Mouse (Mus musculus) intestine, embryonic 15.5 days (tissue): ENCODE results near the gene Lsm2. TPM values are rescaled to one million over a fixed set of nuclear protein-coding genes. Genes with fewer than 3 reads are reported as not detected.
"Not testable (repeated sequence)": the region's sequence is repeated elsewhere in the genome, so short reads cannot be mapped to it uniquely, and the experiment has no call there.

ENCODE experiments used
- ATAC-seq: fragments of 200-750 bp; cut with Nextera tagmentation; 2 replicates; pipeline ENCODE4 v1.8.0; 2017; ENCODE audit warnings: moderate TSS enrichment, moderate library complexity
- H3K27ac ChIP-seq: fragments of 300-500 bp; sonication (generic); 2 replicates; pipeline ENCODE4 v1.5.1; 2015; ENCODE audit warnings: mild to moderate bottlenecking, inconsistent platforms
- H3K27me3 ChIP-seq: fragments of 300-500 bp; sonication (generic); replicated peaks from 2 replicates; pipeline ENCODE4 v1.6.1; 2015; ENCODE audit warnings: inconsistent platforms
- H3K36me3 ChIP-seq: fragments of 300-500 bp; sonication (generic); 2 replicates; pipeline ENCODE4 v1.6.1; 2015; ENCODE audit warnings: inconsistent platforms
- H3K4me1 ChIP-seq: fragments of 300-500 bp; sonication (generic); replicated peaks from 2 replicates; pipeline ENCODE4 v1.6.1; 2015; ENCODE audit warnings: inconsistent platforms
- H3K4me2 ChIP-seq: fragments of 300-500 bp; sonication (generic); replicated peaks from 2 replicates; pipeline ENCODE4 v1.6.1; 2015; ENCODE audit warnings: mild to moderate bottlenecking, inconsistent platforms
- H3K4me3 ChIP-seq: fragments of 300-500 bp; sonication (generic); replicated peaks from 2 replicates; pipeline ENCODE4 v1.5.1; 2015; ENCODE audit warnings: inconsistent platforms
- H3K9ac ChIP-seq: fragments of 300-500 bp; sonication (generic); 2 replicates; pipeline ENCODE4 v1.6.1; 2015; ENCODE audit warnings: inconsistent platforms
- H3K9me3 ChIP-seq: fragments of 300-500 bp; sonication (generic); 2 replicates; pipeline ENCODE4 v1.6.1; 2016; ENCODE audit warnings: inconsistent platforms
- WGBS: fragments of 180-500 bp; shearing (Covaris S2); methylation state at CpG from one replicate; pipeline ENCODE4 v1.1.7; 2015; 5-methylcytosine and 5-hydroxymethylcytosine counted together
- polyA plus RNA-seq: library from polyadenylated mRNA; unstranded; fragments of >200 nt; fragmentation: Nextera tagmentation; extraction: Ambion mirVana; gene quantifications from 2 replicates; pipeline ENCODE4 v1.2.1, GENCODE M21; 2015

The Lsm2 gene
- polyA plus RNA-seq, 1 experiment from 2014 or later, result 187 TPM

DNA sequence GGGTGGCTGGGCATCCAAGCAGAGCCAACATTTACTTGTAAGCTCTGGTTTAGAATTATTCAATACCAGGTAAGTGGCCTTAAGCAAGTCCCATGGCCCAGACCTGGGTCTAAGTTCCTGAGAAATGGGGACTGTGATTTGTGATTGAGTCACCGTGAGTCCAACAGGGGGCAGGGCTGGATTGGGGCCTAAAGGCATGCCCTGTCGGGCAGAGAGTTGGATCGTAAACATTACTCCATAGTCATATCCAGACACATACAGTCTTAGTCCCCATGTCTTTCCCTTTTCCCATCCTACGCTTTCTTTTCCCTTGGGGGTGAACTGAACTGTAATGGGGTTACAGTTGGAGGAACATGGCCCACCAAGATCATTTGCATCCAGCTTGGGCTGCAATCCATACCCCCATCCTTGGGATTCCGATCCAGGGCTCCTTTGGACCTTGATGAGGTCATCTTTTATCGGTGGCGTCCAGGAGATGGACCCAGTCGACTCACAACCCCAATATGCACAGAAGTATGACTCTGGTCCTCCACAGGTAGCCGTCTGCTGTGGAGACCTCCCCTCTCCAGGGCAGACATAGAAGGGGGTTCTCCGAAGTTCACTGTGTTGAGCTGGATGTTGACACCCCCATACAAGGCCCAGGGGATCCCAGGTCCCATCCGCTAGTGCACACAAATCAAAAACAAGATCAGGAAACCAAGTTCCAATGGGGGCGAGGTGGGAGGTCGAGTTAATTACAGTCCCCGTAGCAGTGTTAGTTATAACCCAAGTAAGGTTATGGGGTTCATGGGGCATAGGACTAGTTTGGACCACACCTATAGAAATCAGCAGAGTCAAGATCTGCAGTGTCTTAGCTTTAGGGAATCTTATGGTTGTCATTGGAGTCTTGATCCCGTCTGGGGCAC is 17.1 kb downstream of the Lsm2 start:
- Histone ChIP-seq H3K27me3 (no peaks in the 10 kb centered on the region), H3K4me2 (peak overlapping the region; percentile 93), H3K9me3 (no peaks in the 10 kb centered on the region), H3K36me3 (0 out of 2 replicates have a peak, but pooled peaks cover 4% of the 10 kb centered on the region), H3K4me1 (peaks cover 43% of the 10 kb centered on the region), H3K9ac (peak overlapping the region; percentile 62; the same call in 1 of the 2 replicates), H3K27ac (0 out of 2 replicates have a peak overlapping the region, but pooled peaks have one; percentile 74), H3K4me3 (peak overlapping the region; percentile 42)
- 91% methylated on average over 15 of the region's 15 CpGs for WGBS
- ATAC-seq, result no peak

DNA sequence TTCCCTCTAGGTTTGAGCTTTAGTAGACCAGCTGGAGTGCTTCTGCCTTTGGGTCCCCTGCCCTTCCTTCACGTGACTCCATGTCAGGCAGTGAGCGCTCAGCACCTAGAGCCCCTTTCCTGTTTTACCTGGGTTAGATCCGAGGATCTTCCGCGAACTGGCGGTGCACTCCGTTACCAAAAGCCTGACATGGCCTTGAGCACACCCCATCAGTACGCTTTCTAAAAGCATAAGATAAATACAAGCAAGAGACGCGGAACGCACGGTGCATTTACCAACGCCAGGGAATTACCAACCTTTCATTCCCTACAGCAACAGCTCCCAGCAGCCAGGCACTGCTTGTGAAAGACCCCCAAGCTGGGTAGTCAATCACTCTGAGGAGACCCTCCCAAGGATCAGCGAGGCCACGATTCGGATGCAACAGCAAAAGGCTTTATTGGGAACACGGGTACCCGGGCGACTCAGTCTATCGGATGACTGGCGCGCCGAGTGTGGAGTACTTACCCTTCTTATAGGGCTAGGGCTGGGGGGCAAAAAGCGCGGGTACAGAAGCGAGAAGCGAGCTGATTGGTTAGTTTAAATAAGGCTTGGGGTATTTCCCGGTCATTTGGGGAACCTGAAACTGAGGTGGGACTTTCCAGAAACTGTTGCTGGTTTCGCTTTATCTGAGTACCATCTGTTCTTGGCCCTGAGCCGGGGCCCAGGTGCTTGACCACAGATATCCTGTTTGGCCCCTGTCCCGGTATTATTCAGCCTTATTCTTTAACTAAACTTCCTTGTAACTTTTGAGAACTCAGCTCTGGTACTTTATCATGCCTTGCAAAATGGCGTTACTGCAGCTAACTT is 18.4 kb downstream of the Lsm2 start:
- peak; percentile 27 for ATAC-seq
- not testable (repeated sequence) for H3K9me3 ChIP-seq, H3K27me3 ChIP-seq
- 15% methylated on average over 30 of the region's 32 CpGs for WGBS
- H3K4me3 ChIP-seq, result peak overlapping the region; percentile 80
- H3K36me3 ChIP-seq, result peaks cover 16% of the 10 kb centered on the region
- peak overlapping the region; percentile 98 for H3K27ac ChIP-seq
- peak overlapping the region; percentile 98 for H3K9ac ChIP-seq
- H3K4me2 ChIP-seq, result peak overlapping the region; percentile 93
- peaks cover 48% of the 10 kb centered on the region for H3K4me1 ChIP-seq

DNA sequence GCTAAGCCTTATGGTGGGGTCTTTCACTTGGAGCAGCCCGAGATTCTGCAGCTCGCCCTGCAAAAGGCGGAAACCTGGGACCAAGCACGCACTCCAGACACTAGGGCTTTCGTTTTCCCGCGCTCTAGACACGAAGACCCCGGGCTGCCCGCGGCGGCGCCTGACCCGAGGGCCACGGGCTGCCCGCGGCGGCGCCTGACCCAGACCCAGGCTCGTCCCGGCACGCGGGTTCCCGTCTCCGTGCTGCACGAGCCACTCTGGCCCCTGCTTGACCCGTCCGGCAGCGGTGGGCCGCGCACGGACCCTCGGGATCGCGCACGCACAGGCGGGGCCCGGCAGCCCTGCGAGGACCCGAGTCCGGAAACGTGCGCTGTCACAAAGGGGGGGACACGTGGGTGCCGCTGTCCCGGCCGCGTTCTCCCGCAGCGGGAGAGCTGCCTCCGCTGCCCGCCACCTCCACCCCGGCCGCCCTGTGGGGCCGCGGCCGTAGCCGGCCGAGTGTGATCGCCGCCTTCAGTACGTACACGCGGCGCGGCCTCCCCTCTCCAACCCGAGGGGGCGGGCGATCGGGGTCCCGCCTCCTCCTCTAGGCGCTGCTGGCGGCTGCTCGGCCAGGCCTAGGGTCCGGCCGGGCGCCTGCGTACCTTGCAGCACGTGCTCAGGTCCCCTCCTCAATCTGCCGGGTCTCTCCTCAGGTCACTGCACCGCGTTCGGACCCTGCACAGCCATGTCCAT is 19.2 kb downstream of the Lsm2 start, which contains the start of gene Vars:
TSS of gene Vars (plus strand) at position 271 of the 735 bp plus-strand sequence.
- WGBS, result under 1% methylated on average over 83 of the region's 83 CpGs
- H3K4me2 ChIP-seq, result peak within 1 kb of the TSS; percentile 93
- peak within 1 kb of the TSS; percentile 80 for H3K4me3 ChIP-seq
- no peaks in the 10 kb centered on the region for H3K9me3 ChIP-seq
- peaks cover 48% of the 10 kb centered on the region for H3K4me1 ChIP-seq
- H3K27ac ChIP-seq, result peak within 1 kb of the TSS; percentile 98
- no peaks in the 10 kb centered on the region for H3K27me3 ChIP-seq
- H3K9ac ChIP-seq, result peak within 1 kb of the TSS; percentile 98
- peak; percentile 92 for ATAC-seq
- peaks cover 24% of the 10 kb centered on the region for H3K36me3 ChIP-seq

DNA sequence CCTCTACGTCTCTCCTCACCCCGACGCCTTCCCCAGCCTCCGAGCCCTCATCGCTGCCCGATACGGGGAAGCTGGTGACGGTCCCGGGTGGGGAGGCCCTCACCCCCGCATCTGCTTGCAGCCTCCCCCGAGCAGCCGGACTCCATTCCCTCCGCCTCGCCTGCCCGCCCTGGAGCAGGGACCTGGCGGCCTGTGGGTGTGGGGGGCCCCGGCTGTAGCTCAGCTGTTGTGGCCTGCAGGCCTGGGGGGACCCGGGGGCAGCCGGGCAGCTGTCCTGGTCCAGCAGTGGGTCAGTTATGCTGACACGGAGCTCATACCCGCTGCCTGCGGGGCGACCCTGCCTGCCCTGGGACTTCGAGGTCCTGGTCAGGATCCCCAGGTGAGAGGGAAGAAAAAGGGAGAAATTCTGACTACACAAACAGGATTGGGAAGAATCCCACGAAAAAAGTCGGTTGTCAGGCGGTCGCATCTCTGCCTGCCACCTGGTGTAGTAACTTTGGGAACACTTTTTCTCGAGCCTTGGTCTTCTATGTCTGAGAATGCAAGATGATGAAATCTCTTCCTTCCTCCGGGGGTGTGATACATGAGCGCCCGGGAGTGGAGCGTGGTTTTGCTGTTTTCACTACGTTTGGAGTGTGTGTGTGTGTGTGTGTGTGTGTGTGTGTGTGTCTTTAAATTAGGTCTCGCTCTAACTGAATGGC is 19.9 kb downstream of the Lsm2 start:
- Histone ChIP-seq H3K4me2 (peak overlapping the region; percentile 93), H3K4me3 (peak overlapping the region; percentile 80), H3K27me3 (no peaks in the 10 kb centered on the region), H3K4me1 (peaks cover 45% of the 10 kb centered on the region), H3K9ac (peak overlapping the region; percentile 98), H3K9me3 (no peaks in the 10 kb centered on the region), H3K36me3 (peaks cover 27% of the 10 kb centered on the region), H3K27ac (peak overlapping the region; percentile 98)
- peak; percentile 29 for ATAC-seq
- under 1% methylated on average over 35 of the region's 35 CpGs for WGBS

DNA sequence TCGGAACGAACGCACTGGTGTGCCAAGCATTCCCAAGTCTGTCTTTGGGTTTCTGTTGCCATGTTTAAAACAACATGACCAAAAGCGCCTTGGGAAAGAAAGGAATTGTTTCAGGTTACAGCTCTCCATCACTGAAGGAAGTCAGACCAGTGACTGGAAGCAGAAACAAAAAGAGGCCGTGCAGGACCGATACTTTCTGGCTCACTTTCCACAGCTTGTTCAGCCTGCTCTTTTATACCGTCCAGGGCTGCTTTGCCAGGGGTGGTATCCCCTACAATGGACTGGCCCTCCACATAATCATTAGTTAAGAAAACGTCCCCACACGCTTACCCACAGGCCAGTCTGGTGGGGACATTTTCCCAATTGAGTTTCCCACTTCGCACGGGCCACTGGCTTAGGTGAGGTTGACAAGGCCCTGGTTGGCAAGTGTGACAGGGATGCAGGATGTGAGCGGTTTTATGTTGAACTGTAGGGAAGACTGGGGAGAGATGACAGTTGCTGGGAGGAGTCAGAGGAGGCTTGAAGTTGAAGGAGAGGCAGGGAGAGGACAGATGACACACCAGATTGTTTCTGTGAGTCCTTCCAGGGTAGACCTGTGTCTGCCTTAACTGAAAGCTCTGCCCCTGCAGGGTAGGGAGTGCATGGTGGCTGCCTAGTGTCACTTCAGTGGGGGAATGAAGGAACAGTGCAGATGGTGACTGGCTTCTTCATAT is 20.6 kb downstream of the Lsm2 start:
- Histone ChIP-seq H3K4me3 (peak overlapping the region; percentile 80), H3K4me2 (peak overlapping the region; percentile 93), H3K36me3 (peaks cover 30% of the 10 kb centered on the region), H3K4me1 (peaks cover 41% of the 10 kb centered on the region), H3K9ac (peak overlapping the region; percentile 98), H3K27me3 (no peaks in the 10 kb centered on the region), H3K27ac (peak overlapping the region; percentile 98), H3K9me3 (no peaks in the 10 kb centered on the region)
- WGBS, result 8% methylated on average over 12 of the region's 12 CpGs
- no peak for ATAC-seq

DNA sequence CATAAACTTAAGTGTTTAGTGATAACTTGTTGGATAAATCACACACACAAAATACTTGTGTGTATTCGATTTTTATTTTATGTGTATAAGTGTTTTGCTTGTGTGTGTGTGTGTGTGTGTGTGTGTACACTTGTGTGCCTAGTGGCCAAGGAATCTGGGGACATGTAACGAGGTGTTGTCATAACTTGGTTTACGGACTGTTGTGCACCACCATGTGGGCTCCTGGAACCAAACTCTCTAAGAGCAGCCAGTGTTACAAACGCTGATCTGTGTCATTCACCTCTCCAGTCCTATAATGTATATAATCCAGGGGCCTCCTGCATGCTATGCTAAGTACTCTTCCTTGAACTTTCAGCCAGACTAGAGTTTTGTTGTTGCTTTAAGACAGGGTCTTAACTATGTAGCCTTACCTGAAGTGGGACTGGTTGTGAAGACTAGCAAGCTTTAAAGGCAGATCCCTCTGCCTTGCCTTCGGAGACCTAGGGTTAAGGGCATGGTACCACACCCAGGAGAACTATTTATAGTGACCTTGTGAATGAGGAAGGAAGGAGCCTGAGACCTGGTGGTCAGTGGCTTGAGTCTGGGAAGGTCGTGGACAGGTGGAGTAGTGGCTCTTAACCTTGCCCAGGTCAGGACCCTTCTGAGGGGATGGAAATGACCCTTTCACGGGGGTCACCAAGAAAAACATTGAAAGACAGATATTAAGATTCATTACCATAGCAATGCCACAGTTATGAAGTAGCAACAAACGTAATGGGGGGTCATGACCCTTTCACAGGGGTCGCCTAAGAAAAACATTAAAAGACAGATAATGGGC is 21.6 kb downstream of the Lsm2 start:
- ATAC-seq, result no peak
- peaks cover 33% of the 10 kb centered on the region for H3K36me3 ChIP-seq

DNA sequence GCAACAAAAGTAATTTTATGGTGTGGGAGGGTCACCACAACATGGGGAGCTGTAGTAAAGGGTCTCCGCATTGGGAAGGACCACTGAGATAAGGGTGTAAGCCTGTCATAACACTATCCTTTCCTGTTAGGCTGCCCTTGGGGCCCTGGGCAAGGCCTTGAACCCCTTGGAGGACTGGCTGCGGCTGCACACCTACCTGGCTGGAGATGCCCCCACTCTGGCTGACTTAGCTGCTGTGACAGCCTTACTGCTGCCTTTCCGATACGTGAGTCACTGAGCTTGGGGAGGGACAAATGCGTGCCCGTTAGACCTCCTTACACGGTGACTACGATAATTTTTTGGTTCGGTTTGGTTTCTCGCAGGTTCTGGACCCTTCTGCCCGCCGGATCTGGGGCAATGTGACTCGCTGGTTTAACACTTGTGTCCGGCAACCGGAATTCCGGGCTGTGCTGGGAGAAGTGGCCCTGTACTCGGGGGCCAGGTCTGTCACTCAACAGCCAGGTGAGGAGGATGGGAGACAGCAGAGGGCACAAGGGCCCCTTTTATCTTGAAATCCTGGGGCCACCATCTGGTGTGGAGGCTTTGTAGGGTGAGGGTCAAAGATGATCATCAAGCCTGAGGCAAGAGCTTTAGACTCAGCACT is 22.5 kb downstream of the Lsm2 start:
- Histone ChIP-seq H3K9me3 (no peaks in the 10 kb centered on the region), H3K4me1 (peaks cover 30% of the 10 kb centered on the region), H3K9ac (no peak overlapping the region), H3K4me3 (no peak overlapping the region), H3K36me3 (peaks cover 37% of the 10 kb centered on the region), H3K27me3 (no peaks in the 10 kb centered on the region), H3K27ac (no peak overlapping the region), H3K4me2 (no peak overlapping the region)
- WGBS, result 93% methylated on average over 17 of the region's 17 CpGs
- no peak for ATAC-seq

More for the DNA sequence above, 21.6 kb downstream of the Lsm2 start:
- H3K27ac ChIP-seq, result no peak overlapping the region
- no peak overlapping the region for H3K4me3 ChIP-seq
- no peaks in the 10 kb centered on the region for H3K9me3 ChIP-seq
- WGBS, result 40% methylated on average over 9 of the region's 9 CpGs
- H3K4me1 ChIP-seq, result peaks cover 38% of the 10 kb centered on the region
- no peak overlapping the region; the same call in 1 of the 2 replicates for H3K9ac ChIP-seq
- H3K4me2 ChIP-seq, result peak overlapping the region; percentile 93
- H3K27me3 ChIP-seq, result no peaks in the 10 kb centered on the region

DNA sequence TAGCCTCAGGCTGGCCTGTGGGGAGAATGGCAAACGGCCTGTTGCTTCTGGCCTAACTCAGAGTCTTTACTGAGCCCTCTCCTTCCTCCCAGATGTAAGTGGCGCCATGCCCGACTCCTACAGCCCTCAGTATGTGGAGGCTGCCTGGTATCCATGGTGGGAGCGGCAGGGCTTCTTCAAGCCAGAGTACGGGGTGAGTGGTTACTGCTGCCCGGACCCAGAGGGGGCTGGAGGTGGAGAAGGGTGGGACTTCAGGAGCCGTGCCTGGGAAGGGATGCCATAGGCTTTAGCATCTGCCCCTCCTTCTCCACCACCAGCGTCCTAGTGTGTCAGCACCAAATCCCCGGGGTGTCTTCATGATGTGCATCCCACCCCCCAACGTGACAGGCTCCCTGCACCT is 23.5 kb downstream of the Lsm2 start:
- no peak for ATAC-seq
- H3K36me3 ChIP-seq, result peaks cover 38% of the 10 kb centered on the region
- no peak overlapping the region for H3K4me3 ChIP-seq
- no peak overlapping the region for H3K9ac ChIP-seq
- H3K9me3 ChIP-seq, result no peaks in the 10 kb centered on the region
- no peak overlapping the region for H3K4me2 ChIP-seq
- H3K27me3 ChIP-seq, result no peaks in the 10 kb centered on the region
- H3K27ac ChIP-seq, result no peak overlapping the region
- peaks cover 21% of the 10 kb centered on the region for H3K4me1 ChIP-seq
- WGBS, result 93% methylated on average over 10 of the region's 10 CpGs

DNA sequence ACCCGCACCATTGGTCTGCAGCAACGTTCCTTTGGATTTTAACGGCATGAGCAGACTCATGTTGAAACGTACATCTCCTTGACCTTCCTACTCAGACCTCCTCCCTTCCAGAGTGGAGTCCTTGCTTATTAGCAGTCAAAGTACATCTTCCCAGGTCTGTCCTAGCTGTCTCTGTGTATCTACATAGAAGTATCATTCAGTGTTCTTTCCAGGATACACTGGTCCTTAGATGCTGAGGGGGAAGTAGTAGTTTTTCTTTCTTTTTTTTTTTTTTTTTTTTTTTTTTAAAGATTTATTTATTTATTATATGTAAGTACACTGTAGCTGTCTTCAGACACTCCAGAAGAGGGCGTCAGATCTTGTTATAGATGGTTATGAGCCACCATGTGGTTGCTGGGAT is 24.2 kb downstream of the Lsm2 start:
- peaks cover 45% of the 10 kb centered on the region for H3K36me3 ChIP-seq
- not testable (repeated sequence) for H3K9ac ChIP-seq, H3K27me3 ChIP-seq, H3K27ac ChIP-seq, H3K4me2 ChIP-seq, ATAC-seq, H3K9me3 ChIP-seq, H3K4me3 ChIP-seq
- H3K4me1 ChIP-seq, result peaks cover 21% of the 10 kb centered on the region
- 98% methylated on average over 4 of the region's 5 CpGs for WGBS

DNA sequence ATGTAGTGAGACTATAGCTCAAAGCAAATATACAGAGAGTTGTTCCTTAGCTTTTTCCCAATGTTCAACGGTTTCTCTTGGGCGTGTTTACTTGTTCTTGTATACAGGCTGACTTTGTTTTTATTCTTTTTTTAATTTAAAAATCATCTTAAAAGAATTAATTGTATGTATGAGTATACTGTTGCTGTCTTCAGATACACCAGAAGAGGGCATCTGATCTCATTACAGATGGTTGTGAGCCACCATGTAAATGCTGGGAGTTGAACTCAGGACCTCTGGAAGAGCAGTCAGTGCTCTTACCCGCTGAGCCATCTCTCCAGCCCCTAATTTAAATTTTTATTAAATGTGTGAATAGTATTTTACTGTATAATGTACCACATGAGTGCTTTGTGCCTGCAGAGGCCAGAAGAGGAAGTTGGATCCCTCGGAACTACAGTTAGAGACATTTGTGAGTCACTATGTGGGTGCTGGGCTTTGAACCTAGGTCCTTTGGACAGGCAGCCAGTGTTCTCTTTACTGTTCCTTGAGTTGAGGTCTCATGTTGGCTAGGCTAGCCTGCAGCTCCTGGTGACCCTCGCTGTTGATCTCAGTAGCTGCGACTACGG is 25.8 kb downstream of the Lsm2 start:
- no peak overlapping the region for H3K4me3 ChIP-seq
- H3K27ac ChIP-seq, result no peak overlapping the region
- 94% methylated on average over 7 of the region's 7 CpGs for WGBS
- no peaks in the 10 kb centered on the region for H3K9me3 ChIP-seq
- H3K27me3 ChIP-seq, result no peaks in the 10 kb centered on the region
- ATAC-seq, result no peak
- peaks cover 60% of the 10 kb centered on the region for H3K36me3 ChIP-seq
- H3K9ac ChIP-seq, result no peak overlapping the region
- H3K4me1 ChIP-seq, result peaks cover 17% of the 10 kb centered on the region
- no peak overlapping the region for H3K4me2 ChIP-seq
